7 mouse cellular contexts compared by ENCODE assay signal in genomic region chr12:100159261-100159975, GRCm38 (mm10). TPM values are rescaled to one million over a fixed set of nuclear protein-coding genes. Genes with fewer than 3 reads are reported as not detected.
DNase-seq lines count a peak whose midpoint lies in the region; ATAC-seq lines count a peak whose summit lies in the region.

TSS of gene Nrde2 (minus strand) at chr12:100159653.

- no peaks in the 10 kb centered on the region for H3K27me3 ChIP-seq in embryonic facial prominence, embryonic 12.5 days
- H3K27me3 ChIP-seq in limb, embryonic 11.5 days (ENCODE audit: control insufficient read depth, insufficient read depth, low read length): no peaks in the 10 kb centered on the region
- H3K27me3 ChIP-seq in midbrain, embryonic 14.5 days (ENCODE audit: control insufficient read depth, insufficient read depth, low read length): no peaks in the 10 kb centered on the region

- peak within 1 kb of the TSS; percentile 55 for H3K4me3 ChIP-seq in embryonic facial prominence, embryonic 12.5 days
- H3K4me3 ChIP-seq in limb, embryonic 11.5 days (ENCODE audit: low read depth, low read length): peak within 1 kb of the TSS; percentile 39
- H3K4me3 ChIP-seq in midbrain, embryonic 14.5 days (replicated peaks; ENCODE audit: low read depth, low read length): peak within 1 kb of the TSS; percentile 48

- H3K4me2 ChIP-seq in embryonic facial prominence, embryonic 12.5 days (replicated peaks): peak within 1 kb of the TSS; percentile 64
- peak within 1 kb of the TSS; percentile 39 for H3K4me2 ChIP-seq in limb, embryonic 11.5 days (ENCODE audit: low read depth, severe bottlenecking)
- peak within 1 kb of the TSS; percentile 65 for H3K4me2 ChIP-seq in midbrain, embryonic 14.5 days (ENCODE audit: low read length)

- DNase-seq in adrenal gland, postnatal 25 days: peak; percentile 80
- peak; percentile 99 for DNase-seq in heart, adult 11 months
- peak; percentile 93 for DNase-seq in kidney, adult 18-20 months
- DNase-seq in limb, embryonic 11.5 days (ENCODE audit: low spot score): peak; percentile 93
- DNase-seq in midbrain, embryonic 14.5 days: peak; percentile 95
- peak; percentile 80 to 83 for DNase-seq in spleen, adult 18-20 months

- 0 out of 2 replicates have a peak within 1 kb of the TSS, but pooled peaks have one; percentile 41 for H3K27ac ChIP-seq in embryonic facial prominence, embryonic 12.5 days
- H3K27ac ChIP-seq in limb, embryonic 11.5 days (replicated peaks; ENCODE audit: low read depth, low read length): peak within 1 kb of the TSS; percentile 30; the same call in 1 of the 2 replicates
- H3K27ac ChIP-seq in midbrain, embryonic 14.5 days (replicated peaks; ENCODE audit: low read depth, low read length): peak within 1 kb of the TSS; percentile 79

- H3K9me3 ChIP-seq in embryonic facial prominence, embryonic 12.5 days: no peaks in the 10 kb centered on the region
- no peaks in the 10 kb centered on the region for H3K9me3 ChIP-seq in limb, embryonic 11.5 days (ENCODE audit: control insufficient read depth, low read length)
- no peaks in the 10 kb centered on the region for H3K9me3 ChIP-seq in midbrain, embryonic 14.5 days (ENCODE audit: control insufficient read depth, low read length)

- peak; percentile 96 for ATAC-seq in embryonic facial prominence, embryonic 12.5 days (ENCODE audit: insufficient number of reproducible peaks, insufficient read depth, low FRiP score, low TSS enrichment)
- peak; percentile 98 for ATAC-seq in limb, embryonic 11.5 days (ENCODE audit: insufficient number of reproducible peaks, low FRiP score, low TSS enrichment, low read depth)
- ATAC-seq in midbrain, embryonic 14.5 days (ENCODE audit: low FRiP score, low TSS enrichment): peak; percentile 98

- peak within 1 kb of the TSS; percentile 58 for H3K9ac ChIP-seq in embryonic facial prominence, embryonic 12.5 days
- H3K9ac ChIP-seq in limb, embryonic 11.5 days (ENCODE audit: low read length): peak within 1 kb of the TSS; percentile 38
- peak within 1 kb of the TSS; percentile 62 for H3K9ac ChIP-seq in midbrain, embryonic 14.5 days (replicated peaks; ENCODE audit: low read length)

- under 1% methylated on average over 26 of the region's 26 CpGs for WGBS in embryonic facial prominence, embryonic 12.5 days
- under 1% methylated on average over 26 of the region's 26 CpGs for WGBS in limb, embryonic 11.5 days
- under 1% methylated on average over 26 of the region's 26 CpGs for WGBS in midbrain, embryonic 14.5 days

- peaks cover 8% of the 10 kb centered on the region; the same call in 1 of the 2 replicates for H3K4me1 ChIP-seq in embryonic facial prominence, embryonic 12.5 days
- H3K4me1 ChIP-seq in limb, embryonic 11.5 days (ENCODE audit: control insufficient read depth, insufficient read depth, low read length): no peaks in the 10 kb centered on the region
- H3K4me1 ChIP-seq in midbrain, embryonic 14.5 days (ENCODE audit: control insufficient read depth, insufficient read depth, low read length): peaks cover 6% of the 10 kb centered on the region

- H3K36me3 ChIP-seq in embryonic facial prominence, embryonic 12.5 days: no peaks in the 10 kb centered on the region
- no peaks in the 10 kb centered on the region for H3K36me3 ChIP-seq in limb, embryonic 11.5 days (ENCODE audit: control insufficient read depth, insufficient read depth, low read length)
- no peaks in the 10 kb centered on the region for H3K36me3 ChIP-seq in midbrain, embryonic 14.5 days (ENCODE audit: control insufficient read depth, insufficient read depth, low read length)

RNA-seq across cellular contexts. Expression of gene Nrde2, which starts in this region (rescaled TPM):
- 15.7 and 24.2 TPM in 2 replicates for total RNA-seq in adrenal gland, postnatal 25 days (2021)
- polyA plus RNA-seq in embryonic facial prominence, embryonic 12.5 days (2016; fragmentation: Nextera tagmentation; extraction: Ambion mirVana): 16.7 and 17.0 TPM in 2 replicates
- 12.8 and 15.2 TPM in 2 replicates for polyA plus RNA-seq in limb, embryonic 11.5 days (2014; fragmentation: Nextera tagmentation; extraction: Ambion mirVana)
- polyA plus RNA-seq in midbrain, embryonic 14.5 days (2014; fragmentation: Nextera tagmentation; extraction: Ambion mirVana): 11.3 and 14.1 TPM in 2 replicates

Comparison
In these comparisons a context has a peak if more than half of its experiments do, and no peak if none do; other contexts are left out.
1. Peak in every context shown above with its lines: DNase-seq, ATAC-seq, H3K4me3 ChIP-seq and H3K27ac ChIP-seq.